Mouse (Mus musculus) central nervous system, embryonic 18 days (tissue): ENCODE data around the gene Rps3. TPM values are rescaled to one million over a fixed set of nuclear protein-coding genes. Genes with fewer than 3 reads are reported as not detected.

Experiments
- polyA plus RNA-seq: library from polyadenylated mRNA; depleted of rRNA; stranded (reverse); fragments of >200 nt; gene quantifications from 2 replicates; pipeline ENCODE4 v1.2.3, GENCODE M21; 2012; rRNA removed

The Rps3 gene
- polyA plus RNA-seq, result 799 and 859 TPM in 2 replicates

GRCm38 (mm10) chr7:99483271-99483923 is at the start of gene Rps3:
Gene Rps3 (minus strand): TSS chr7:99483738.

GRCm38 (mm10) chr7:99465811-99466210 is 17.7 kb downstream of the Rps3 start, which contains the start of gene Klhl35:
Gene Klhl35 (plus strand): TSS chr7:99466004.

Other genes starting within 250 kb of the Rps3 start
- 0.31 and 0.72 TPM in 2 replicates for gene Mogat2, start 245.1 kb downstream of the Rps3 start, polyA plus RNA-seq
- 148 and 153 TPM in 2 replicates for gene Map6, start 216.3 kb downstream of the Rps3 start, polyA plus RNA-seq
- 91.7 and 128 TPM in 2 replicates for gene Serpinh1, start 130.5 kb downstream of the Rps3 start, polyA plus RNA-seq
- 37.3 and 43.1 TPM in 2 replicates for gene Gdpd5, start 102.3 kb downstream of the Rps3 start, polyA plus RNA-seq
- 6.0 and 6.2 TPM in 2 replicates for gene Klhl35, start 17.7 kb downstream of the Rps3 start, polyA plus RNA-seq
- 64.8 and 65.7 TPM in 2 replicates for gene Arrb1, start 51.7 kb upstream of the Rps3 start, polyA plus RNA-seq
- gene Tpbgl, start 143.4 kb upstream of the Rps3 start, polyA plus RNA-seq, result 1.5 and 1.8 TPM in 2 replicates
- 7.0 and 7.1 TPM in 2 replicates for gene Slco2b1, start 227.6 kb upstream of the Rps3 start, polyA plus RNA-seq
- gene Olfr520, start 246.5 kb upstream of the Rps3 start, polyA plus RNA-seq, result not detected in 2 replicates